Mouse (Mus musculus): ENCODE data around the gene A130010J15Rik. TPM values are rescaled to one million over a fixed set of nuclear protein-coding genes. Genes with fewer than 3 reads are reported as not detected.

A130010J15Rik gene
- polyA plus RNA-seq, 1 experiment from 2014 or later, result 11.2 TPM

- Histone ChIP-seq H3K36me3 (ENCODE audit: control insufficient read depth, insufficient read depth, low read length) (no peaks in the 10 kb centered on the region), H3K4me3 (ENCODE audit: low read depth, low read length) (no peak overlapping the region)
- 16% methylated on average over 18 of the region's 18 CpGs for WGBS
These were observed 7.4 kb upstream of the A130010J15Rik start for GRCm38 (mm10) chr1:193160317-193161032.

GRCm38 (mm10) chr1:193169228-193169627, 1.4 kb downstream of the A130010J15Rik start:
- Histone ChIP-seq H3K4me3 (ENCODE audit: low read depth, low read length) (no peak overlapping the region), H3K4me2 (ENCODE audit: low read depth, low read length) (no peak overlapping the region), H3K9ac (replicated peaks; ENCODE audit: low read depth, low read length) (no peak overlapping the region), H3K36me3 (ENCODE audit: control insufficient read depth, insufficient read depth, low read length) (no peaks in the 10 kb centered on the region), H3K27ac (ENCODE audit: low read depth, low read length) (no peak overlapping the region), H3K27me3 (ENCODE audit: control insufficient read depth, insufficient read depth, low read length) (no peaks in the 10 kb centered on the region), H3K4me1 (ENCODE audit: control insufficient read depth, insufficient read depth, low read length) (peaks cover 16% of the 10 kb centered on the region), H3K9me3 (ENCODE audit: control insufficient read depth, low read length) (no peaks in the 10 kb centered on the region)
- WGBS, result 89% methylated on average over 7 of the region's 7 CpGs
- no peak for ATAC-seq (ENCODE audit: low read depth)

More at GRCm38 (mm10) chr1:193160317-193161032, 7.4 kb upstream of the A130010J15Rik start:
- Histone ChIP-seq H3K27me3 (ENCODE audit: control insufficient read depth, insufficient read depth, low read length) (no peaks in the 10 kb centered on the region), H3K9ac (replicated peaks; ENCODE audit: low read depth, low read length) (no peak overlapping the region), H3K4me2 (ENCODE audit: low read depth, low read length) (peak overlapping the region; percentile 23), H3K27ac (ENCODE audit: low read depth, low read length) (no peak overlapping the region), H3K9me3 (ENCODE audit: control insufficient read depth, low read length) (no peaks in the 10 kb centered on the region), H3K4me1 (ENCODE audit: control insufficient read depth, insufficient read depth, low read length) (no peaks in the 10 kb centered on the region)
- ATAC-seq (ENCODE audit: low read depth), result no peak

- Histone ChIP-seq H3K4me2 (ENCODE audit: low read depth, low read length) (no peak overlapping the region), H3K4me1 (ENCODE audit: control insufficient read depth, insufficient read depth, low read length) (peaks cover 17% of the 10 kb centered on the region), H3K4me3 (ENCODE audit: low read depth, low read length) (no peak overlapping the region), H3K27ac (ENCODE audit: low read depth, low read length) (no peak overlapping the region), H3K9ac (replicated peaks; ENCODE audit: low read depth, low read length) (no peak overlapping the region), H3K27me3 (ENCODE audit: control insufficient read depth, insufficient read depth, low read length) (no peaks in the 10 kb centered on the region), H3K9me3 (ENCODE audit: control insufficient read depth, low read length) (no peaks in the 10 kb centered on the region), H3K36me3 (ENCODE audit: control insufficient read depth, insufficient read depth, low read length) (no peaks in the 10 kb centered on the region)
- no peak for ATAC-seq (ENCODE audit: low read depth)
- WGBS, result 76% methylated on average over 2 of the region's 2 CpGs
These were observed 2.0 kb downstream of the A130010J15Rik start for GRCm38 (mm10) chr1:193169856-193170255.

GRCm38 (mm10) chr1:193172991-193173809, 5.4 kb downstream of the A130010J15Rik start:
- ATAC-seq (ENCODE audit: low read depth), result peak; percentile 99
- WGBS, result under 1% methylated on average over 48 of the region's 48 CpGs
- peak overlapping the region; percentile 78 for H3K9ac ChIP-seq (replicated peaks; ENCODE audit: low read depth, low read length)
- peaks cover 17% of the 10 kb centered on the region for H3K4me1 ChIP-seq (ENCODE audit: control insufficient read depth, insufficient read depth, low read length)
- H3K27ac ChIP-seq (ENCODE audit: low read depth, low read length), result peak overlapping the region; percentile 85
- H3K36me3 ChIP-seq (ENCODE audit: control insufficient read depth, insufficient read depth, low read length), result no peaks in the 10 kb centered on the region
- no peaks in the 10 kb centered on the region for H3K9me3 ChIP-seq (ENCODE audit: control insufficient read depth, low read length)
- H3K27me3 ChIP-seq (ENCODE audit: control insufficient read depth, insufficient read depth, low read length), result no peaks in the 10 kb centered on the region
- H3K4me2 ChIP-seq (ENCODE audit: low read depth, low read length), result peak overlapping the region; percentile 78
- H3K4me3 ChIP-seq (ENCODE audit: low read depth, low read length), result peak overlapping the region; percentile 74

DNA sequence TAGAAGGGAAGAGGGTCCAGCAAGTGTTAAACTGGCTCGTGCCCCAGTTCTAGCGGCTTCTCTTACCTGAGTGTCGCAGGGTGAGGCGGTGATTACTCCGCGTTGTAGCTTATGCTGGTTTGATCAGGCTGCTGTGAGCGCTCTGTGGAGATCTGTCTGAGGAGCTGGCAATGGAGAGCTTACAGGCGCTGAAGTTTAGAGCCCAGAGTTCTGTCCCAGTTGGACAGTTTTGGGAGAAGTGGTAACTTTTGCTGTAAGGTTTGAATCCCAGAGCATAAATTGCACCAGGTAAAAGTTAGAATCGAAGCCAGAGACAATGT, 5.9 kb downstream of the A130010J15Rik start:
- H3K27me3 ChIP-seq (ENCODE audit: control insufficient read depth, insufficient read depth, low read length), result no peaks in the 10 kb centered on the region
- 18% methylated on average over 9 of the region's 9 CpGs for WGBS
- no peak for ATAC-seq (ENCODE audit: low read depth)
- no peaks in the 10 kb centered on the region for H3K36me3 ChIP-seq (ENCODE audit: control insufficient read depth, insufficient read depth, low read length)
- peak overlapping the region; percentile 74 for H3K4me3 ChIP-seq (ENCODE audit: low read depth, low read length)
- peak overlapping the region; percentile 78 for H3K4me2 ChIP-seq (ENCODE audit: low read depth, low read length)
- H3K27ac ChIP-seq (ENCODE audit: low read depth, low read length), result peak overlapping the region; percentile 85
- H3K9ac ChIP-seq (replicated peaks; ENCODE audit: low read depth, low read length), result peak overlapping the region; percentile 78
- H3K4me1 ChIP-seq (ENCODE audit: control insufficient read depth, insufficient read depth, low read length), result peaks cover 17% of the 10 kb centered on the region
- H3K9me3 ChIP-seq (ENCODE audit: control insufficient read depth, low read length), result no peaks in the 10 kb centered on the region

DNA sequence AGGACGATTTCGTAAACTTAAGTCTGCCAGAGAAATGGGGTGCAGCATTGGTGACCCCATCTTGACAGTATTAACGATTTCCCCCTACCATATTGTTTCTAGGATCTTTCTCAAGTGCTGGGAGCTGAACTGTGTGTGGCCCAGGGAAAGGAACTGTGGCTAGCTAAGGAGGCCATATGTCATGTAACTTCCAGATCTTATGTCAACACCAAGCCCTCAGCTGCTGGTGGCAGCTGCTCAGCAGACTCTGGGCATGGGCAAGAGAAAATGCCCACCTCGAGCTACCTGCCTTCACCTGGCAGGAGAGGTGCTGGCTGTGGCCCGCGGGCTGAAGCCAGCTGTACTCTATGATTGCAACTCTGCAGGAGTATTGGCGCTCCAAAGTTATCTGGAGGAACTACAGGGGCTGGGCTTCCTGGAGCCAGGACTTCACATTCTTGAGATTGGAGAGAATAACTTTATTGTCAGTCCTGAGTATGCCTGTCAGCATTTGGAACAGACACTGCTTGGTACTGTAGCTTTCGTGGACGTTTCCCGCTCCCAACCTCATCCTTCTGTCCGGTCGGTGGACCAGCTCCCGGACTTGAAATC, 6.4 kb downstream of the A130010J15Rik start:
- H3K9ac ChIP-seq (replicated peaks; ENCODE audit: low read depth, low read length), result no peak overlapping the region
- peak overlapping the region; percentile 74 for H3K4me3 ChIP-seq (ENCODE audit: low read depth, low read length)
- no peak overlapping the region for H3K27ac ChIP-seq (ENCODE audit: low read depth, low read length)
- H3K27me3 ChIP-seq (ENCODE audit: control insufficient read depth, insufficient read depth, low read length), result no peaks in the 10 kb centered on the region
- 94% methylated on average over 13 of the region's 13 CpGs for WGBS
- H3K36me3 ChIP-seq (ENCODE audit: control insufficient read depth, insufficient read depth, low read length), result no peaks in the 10 kb centered on the region
- H3K9me3 ChIP-seq (ENCODE audit: control insufficient read depth, low read length), result no peaks in the 10 kb centered on the region
- H3K4me2 ChIP-seq (ENCODE audit: low read depth, low read length), result peak overlapping the region; percentile 78
- no peak for ATAC-seq (ENCODE audit: low read depth)
- H3K4me1 ChIP-seq (ENCODE audit: control insufficient read depth, insufficient read depth, low read length), result peaks cover 17% of the 10 kb centered on the region

GRCm38 (mm10) chr1:193181104-193181503, 13.3 kb downstream of the A130010J15Rik start:
- ATAC-seq (ENCODE audit: low read depth), result no peak
- WGBS, result 89% methylated on average over 3 of the region's 3 CpGs
- H3K27me3 ChIP-seq (ENCODE audit: control insufficient read depth, insufficient read depth, low read length), result no peaks in the 10 kb centered on the region
- H3K4me3 ChIP-seq (ENCODE audit: low read depth, low read length), result no peak overlapping the region
- H3K27ac ChIP-seq (ENCODE audit: low read depth, low read length), result no peak overlapping the region
- no peaks in the 10 kb centered on the region for H3K36me3 ChIP-seq (ENCODE audit: control insufficient read depth, insufficient read depth, low read length)
- no peak overlapping the region for H3K4me2 ChIP-seq (ENCODE audit: low read depth, low read length)
- H3K9ac ChIP-seq (replicated peaks; ENCODE audit: low read depth, low read length), result no peak overlapping the region
- no peaks in the 10 kb centered on the region for H3K9me3 ChIP-seq (ENCODE audit: control insufficient read depth, low read length)
- no peaks in the 10 kb centered on the region for H3K4me1 ChIP-seq (ENCODE audit: control insufficient read depth, insufficient read depth, low read length)

DNA sequence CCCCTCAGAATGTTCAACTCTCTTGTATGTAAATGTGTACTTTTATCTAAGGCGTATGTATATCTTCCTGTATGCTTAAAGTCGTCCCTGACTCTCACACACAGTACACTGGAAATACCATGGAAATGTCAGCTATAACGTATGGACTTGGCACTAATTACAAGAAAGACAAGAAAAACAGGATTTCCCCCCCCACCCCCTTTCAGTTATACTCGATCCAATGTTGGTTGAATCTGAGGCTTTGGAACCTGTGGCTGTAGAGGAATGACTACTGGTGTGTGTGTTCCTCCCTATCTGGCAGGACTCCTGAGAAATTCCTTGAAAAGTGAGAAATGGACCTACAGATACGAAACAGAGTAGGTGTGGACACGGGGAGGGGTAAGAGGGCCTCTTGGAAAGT, 20.4 kb downstream of the A130010J15Rik start:
- peaks cover 4% of the 10 kb centered on the region; the same call in 1 of the 2 replicates for H3K4me1 ChIP-seq (ENCODE audit: control insufficient read depth, insufficient read depth, low read length)
- H3K9ac ChIP-seq (replicated peaks; ENCODE audit: low read depth, low read length), result no peak overlapping the region
- H3K4me3 ChIP-seq (ENCODE audit: low read depth, low read length), result no peak overlapping the region
- no peak for ATAC-seq (ENCODE audit: low read depth)
- no peaks in the 10 kb centered on the region for H3K9me3 ChIP-seq (ENCODE audit: control insufficient read depth, low read length)
- no peaks in the 10 kb centered on the region for H3K36me3 ChIP-seq (ENCODE audit: control insufficient read depth, insufficient read depth, low read length)
- no peak overlapping the region for H3K4me2 ChIP-seq (ENCODE audit: low read depth, low read length)
- 82% methylated on average over 6 of the region's 6 CpGs for WGBS
- no peak overlapping the region; the same call in 1 of the 2 replicates for H3K27ac ChIP-seq (ENCODE audit: low read depth, low read length)
- H3K27me3 ChIP-seq (ENCODE audit: control insufficient read depth, insufficient read depth, low read length), result no peaks in the 10 kb centered on the region
